Mouse (Mus musculus): ENCODE measurements around the gene Ipo4.

The Ipo4 gene

GRCm38 (mm10) chr14:55635523-55636007, at the start of gene Ipo4:
Gene Ipo4, minus strand, starts transcription at chr14:55635957.
- H3K4me3 ChIP-seq (replicated peaks; ENCODE audit: low read length): peak within 1 kb of the TSS; percentile 91
- no peaks in the 10 kb centered on the region for H3K27me3 ChIP-seq (ENCODE audit: insufficient read depth, low read length)
- TF ChIP-seq POU5F1 (IDR thresholded peaks at IDR 0.05; ENCODE audit: borderline replicate concordance, low read length): no peak
- TF ChIP-seq CTCF (conservative IDR thresholded peaks at IDR 0.05; ENCODE audit: low read length): no peak
- no peak for TF ChIP-seq NANOG (IDR thresholded peaks at IDR 0.05; ENCODE audit: borderline replicate concordance, low read length)
- peaks cover 54% of the 10 kb centered on the region for H3K4me1 ChIP-seq (replicated peaks; ENCODE audit: low read depth, low read length)
- peaks cover 84% of the 10 kb centered on the region for H3K36me3 ChIP-seq (ENCODE audit: insufficient read depth, low read length)
- H3K9me3 ChIP-seq (ENCODE audit: low read length): no peaks in the 10 kb centered on the region

GRCm38 (mm10) chr14:55682118-55682493, 46.3 kb upstream of the Ipo4 start:
- H3K27me3 ChIP-seq (ENCODE audit: insufficient read depth, low read length): no peaks in the 10 kb centered on the region
- H3K9me3 ChIP-seq (ENCODE audit: low read length): no peaks in the 10 kb centered on the region
- peaks cover 39% of the 10 kb centered on the region for H3K36me3 ChIP-seq (ENCODE audit: insufficient read depth, low read length)
- peak overlapping the region; percentile 95 for H3K4me3 ChIP-seq (replicated peaks; ENCODE audit: low read length)
- no peak for TF ChIP-seq POU5F1 (IDR thresholded peaks at IDR 0.05; ENCODE audit: borderline replicate concordance, low read length)
- no peak for TF ChIP-seq CTCF (conservative IDR thresholded peaks at IDR 0.05; ENCODE audit: low read length)
- TF ChIP-seq NANOG (IDR thresholded peaks at IDR 0.05; ENCODE audit: borderline replicate concordance, low read length): no peak
- H3K4me1 ChIP-seq (replicated peaks; ENCODE audit: low read depth, low read length): peaks cover 30% of the 10 kb centered on the region

- Histone ChIP-seq H3K36me3 (ENCODE audit: insufficient read depth, low read length) (peaks cover 46% of the 10 kb centered on the region), H3K27me3 (ENCODE audit: insufficient read depth, low read length) (no peaks in the 10 kb centered on the region), H3K4me3 (replicated peaks; ENCODE audit: low read length) (peak within 1 kb of the TSS; percentile 95), H3K9me3 (ENCODE audit: low read length) (no peaks in the 10 kb centered on the region), H3K4me1 (replicated peaks; ENCODE audit: low read depth, low read length) (peaks cover 30% of the 10 kb centered on the region)
- no peak for TF ChIP-seq POU5F1 (IDR thresholded peaks at IDR 0.05; ENCODE audit: borderline replicate concordance, low read length)
- TF ChIP-seq CTCF (conservative IDR thresholded peaks at IDR 0.05; ENCODE audit: low read length): peak; percentile 53
- peak; percentile 28; the same call in 1 of the 2 replicates for TF ChIP-seq NANOG (IDR thresholded peaks at IDR 0.05; ENCODE audit: borderline replicate concordance, low read length)
Measured at GRCm38 (mm10) chr14:55681160-55682117, 45.7 kb upstream of the Ipo4 start, which contains the start of gene Tinf2. Gene Tinf2, minus strand, starts transcription at chr14:55681820.

- Histone ChIP-seq H3K9me3 (ENCODE audit: low read length) (no peaks in the 10 kb centered on the region), H3K4me1 (replicated peaks; ENCODE audit: low read depth, low read length) (peaks cover 40% of the 10 kb centered on the region), H3K36me3 (ENCODE audit: insufficient read depth, low read length) (peaks cover 63% of the 10 kb centered on the region), H3K4me3 (replicated peaks; ENCODE audit: low read length) (no peak overlapping the region), H3K27me3 (ENCODE audit: insufficient read depth, low read length) (no peaks in the 10 kb centered on the region)
- no peak for TF ChIP-seq POU5F1 (IDR thresholded peaks at IDR 0.05; ENCODE audit: borderline replicate concordance, low read length)
- TF ChIP-seq NANOG (IDR thresholded peaks at IDR 0.05; ENCODE audit: borderline replicate concordance, low read length): no peak
- no peak for TF ChIP-seq CTCF (conservative IDR thresholded peaks at IDR 0.05; ENCODE audit: low read length)
Measured at GRCm38 (mm10) chr14:55677615-55678014, 41.9 kb upstream of the Ipo4 start.

- TF ChIP-seq POU5F1 (IDR thresholded peaks at IDR 0.05; ENCODE audit: borderline replicate concordance, low read length): no peak
- no peak for TF ChIP-seq NANOG (IDR thresholded peaks at IDR 0.05; ENCODE audit: borderline replicate concordance, low read length)
- no peak for TF ChIP-seq CTCF (conservative IDR thresholded peaks at IDR 0.05; ENCODE audit: low read length)
- no peaks in the 10 kb centered on the region for H3K9me3 ChIP-seq (ENCODE audit: low read length)
- peaks cover 38% of the 10 kb centered on the region for H3K4me1 ChIP-seq (replicated peaks; ENCODE audit: low read depth, low read length)
- peak overlapping the region; percentile 94 for H3K4me3 ChIP-seq (replicated peaks; ENCODE audit: low read length)
- H3K27me3 ChIP-seq (ENCODE audit: insufficient read depth, low read length): no peaks in the 10 kb centered on the region
- H3K36me3 ChIP-seq (ENCODE audit: insufficient read depth, low read length): peaks cover 58% of the 10 kb centered on the region
Measured at GRCm38 (mm10) chr14:55672741-55673060, 36.9 kb upstream of the Ipo4 start.

GRCm38 (mm10) chr14:55671833-55672740, 36.3 kb upstream of the Ipo4 start, which contains the start of the genes Gmpr2 and Nedd8:
Gene Gmpr2, plus strand, starts transcription at chr14:55671941.
Gene Nedd8, minus strand, starts transcription at chr14:55672124.
- TF ChIP-seq POU5F1 (IDR thresholded peaks at IDR 0.05; ENCODE audit: borderline replicate concordance, low read length) (no peak), NANOG (IDR thresholded peaks at IDR 0.05; ENCODE audit: borderline replicate concordance, low read length) (no peak), CTCF (conservative IDR thresholded peaks at IDR 0.05; ENCODE audit: low read length) (no peak)
- H3K4me3 ChIP-seq (replicated peaks; ENCODE audit: low read length): peak within 1 kb of the TSS; percentile 94
- no peaks in the 10 kb centered on the region for H3K9me3 ChIP-seq (ENCODE audit: low read length)
- peaks cover 38% of the 10 kb centered on the region for H3K4me1 ChIP-seq (replicated peaks; ENCODE audit: low read depth, low read length)
- H3K27me3 ChIP-seq (ENCODE audit: insufficient read depth, low read length): no peaks in the 10 kb centered on the region
- H3K36me3 ChIP-seq (ENCODE audit: insufficient read depth, low read length): peaks cover 53% of the 10 kb centered on the region

GRCm38 (mm10) chr14:55671486-55671832, 35.7 kb upstream of the Ipo4 start:
- TF ChIP-seq NANOG (IDR thresholded peaks at IDR 0.05; ENCODE audit: borderline replicate concordance, low read length) (no peak), CTCF (conservative IDR thresholded peaks at IDR 0.05; ENCODE audit: low read length) (no peak), POU5F1 (IDR thresholded peaks at IDR 0.05; ENCODE audit: borderline replicate concordance, low read length) (no peak)
- Histone ChIP-seq H3K4me3 (replicated peaks; ENCODE audit: low read length) (peak overlapping the region; percentile 94), H3K27me3 (ENCODE audit: insufficient read depth, low read length) (no peaks in the 10 kb centered on the region), H3K4me1 (replicated peaks; ENCODE audit: low read depth, low read length) (peaks cover 44% of the 10 kb centered on the region), H3K9me3 (ENCODE audit: low read length) (no peaks in the 10 kb centered on the region), H3K36me3 (ENCODE audit: insufficient read depth, low read length) (peaks cover 53% of the 10 kb centered on the region)

GRCm38 (mm10) chr14:55660636-55661035, 24.9 kb upstream of the Ipo4 start:
- peak overlapping the region; percentile 84; the same call in 1 of the 2 replicates for H3K4me3 ChIP-seq (replicated peaks; ENCODE audit: low read length)
- peaks cover 66% of the 10 kb centered on the region for H3K36me3 ChIP-seq (ENCODE audit: insufficient read depth, low read length)
- TF ChIP-seq NANOG (IDR thresholded peaks at IDR 0.05; ENCODE audit: borderline replicate concordance, low read length) (no peak), POU5F1 (IDR thresholded peaks at IDR 0.05; ENCODE audit: borderline replicate concordance, low read length) (no peak), CTCF (conservative IDR thresholded peaks at IDR 0.05; ENCODE audit: low read length) (no peak)
- no peaks in the 10 kb centered on the region for H3K9me3 ChIP-seq (ENCODE audit: low read length)
- H3K27me3 ChIP-seq (ENCODE audit: insufficient read depth, low read length): no peaks in the 10 kb centered on the region
- peaks cover 25% of the 10 kb centered on the region for H3K4me1 ChIP-seq (replicated peaks; ENCODE audit: low read depth, low read length)

All from E14TG2a.4 (cell line).